Mouse (Mus musculus): ENCODE results near the gene Slc17a2. TPM values are rescaled to one million over a fixed set of nuclear protein-coding genes. Genes with fewer than 3 reads are reported as not detected.
"Not testable (repeated sequence)": the region's sequence is repeated elsewhere in the genome, so short reads cannot be mapped to it uniquely, and the experiment has no call there.

Gene Slc17a2
- total and polyA plus RNA-seq, 3 experiments: not detected

GRCm38 (mm10) chr13:23761871-23762821 lies 44.6 kb upstream of the Slc17a2 start, which contains the start of gene Hist1h3a:
Gene Hist1h3a (minus strand): TSS chr13:23762386.
- peaks cover 0 to 36% of the 10 kb centered on the region in 2 experiments; a peak in 2 of 4 replicates for H3K36me3 ChIP-seq (ENCODE audit: control insufficient read depth in 1 of 2, insufficient read depth in 2 of 2, low read length in 2 of 2)
- peak within 1 kb of the TSS; percentile 4 to 33 for H3K4me3 ChIP-seq (ENCODE audit: control insufficient read depth in 1 of 2, insufficient read depth in 1 of 2, low read depth in 2 of 2, low read length in 2 of 2)
- TF ChIP-seq TBP (IDR thresholded peaks at IDR 0.05; ENCODE audit: low read depth, low read length) (peak; percentile 99), UBTF (IDR thresholded peaks at IDR 0.05; ENCODE audit: borderline replicate concordance, insufficient read depth, low read depth, low read length) (0 out of 2 replicates have a peak, but pooled peaks have one; percentile 48), POLR2A (IDR thresholded peaks at IDR 0.05; ENCODE audit: control insufficient read depth in 1 of 2, insufficient read depth in 1 of 2, low read depth in 1 of 2, low read length in 2 of 2, poor library complexity in 1 of 2) (peak; percentile 98), POLR2AphosphoS5 (IDR thresholded peaks at IDR 0.05; ENCODE audit: borderline replicate concordance, low read depth, low read length) (peak; percentile 96; the same call in 1 of the 2 replicates), TAL1 (IDR thresholded peaks at IDR 0.05; ENCODE audit: low read length) (peak; percentile 57)
- H3K79me2 ChIP-seq (ENCODE audit: control insufficient read depth, insufficient read depth, low read length, poor library complexity); H3K27me3 ChIP-seq (ENCODE audit: control insufficient read depth in 1 of 2, insufficient read depth in 2 of 2, low read length in 2 of 2); H3K9me3 ChIP-seq (replicated peaks; ENCODE audit: insufficient read depth, low read length): not testable (repeated sequence)
- H3K9ac ChIP-seq (ENCODE audit: control insufficient read depth, low read depth, low read length, poor library complexity, severe bottlenecking): peak within 1 kb of the TSS; percentile 72
- DNase-seq (ENCODE audit: low read depth, low spot score): peak; percentile 95
- peaks cover 0 to 13% of the 10 kb centered on the region in 2 experiments; a peak in 1 of 4 replicates for H3K4me1 ChIP-seq (ENCODE audit: control insufficient read depth in 1 of 2, insufficient read depth in 2 of 2, low read length in 2 of 2)
- H3K27ac ChIP-seq (ENCODE audit: control insufficient read depth, low read depth, low read length): peak within 1 kb of the TSS; percentile 98

GRCm38 (mm10) chr13:23763242-23763585 lies 43.6 kb upstream of the Slc17a2 start:
- Histone ChIP-seq H3K4me1 (ENCODE audit: control insufficient read depth in 1 of 2, insufficient read depth in 2 of 2, low read length in 2 of 2) (peaks cover 2 to 13% of the 10 kb centered on the region in 2 experiments; a peak in 3 of 4 replicates), H3K9ac (ENCODE audit: control insufficient read depth, low read depth, low read length, poor library complexity, severe bottlenecking) (peak overlapping the region; percentile 72)
- DNase-seq (ENCODE audit: low read depth, low spot score): no peak

GRCm38 (mm10) chr13:23763586-23764323 lies 43.0 kb upstream of the Slc17a2 start, which contains the start of gene Hist1h1a:
Gene Hist1h1a (plus strand): TSS chr13:23763666.
- Histone ChIP-seq H3K27me3 (ENCODE audit: control insufficient read depth in 1 of 2, insufficient read depth in 2 of 2, low read length in 2 of 2) (no peaks in the 10 kb centered on the region), H3K27ac (ENCODE audit: control insufficient read depth, low read depth, low read length) (peak within 1 kb of the TSS; percentile 98), H3K9ac (ENCODE audit: control insufficient read depth, low read depth, low read length, poor library complexity, severe bottlenecking) (peak within 1 kb of the TSS; percentile 85), H3K79me2 (ENCODE audit: control insufficient read depth, insufficient read depth, low read length, poor library complexity) (no peaks in the 10 kb centered on the region; the same call in 1 of the 2 replicates), H3K4me3 (ENCODE audit: control insufficient read depth in 1 of 2, insufficient read depth in 1 of 2, low read depth in 2 of 2, low read length in 2 of 2) (peak within 1 kb of the TSS; percentile 5 to 41), H3K36me3 (ENCODE audit: control insufficient read depth in 1 of 2, insufficient read depth in 2 of 2, low read length in 2 of 2) (peaks cover 0 to 35% of the 10 kb centered on the region in 2 experiments; a peak in 2 of 4 replicates), H3K4me1 (ENCODE audit: control insufficient read depth in 1 of 2, insufficient read depth in 2 of 2, low read length in 2 of 2) (peaks cover 4 to 18% of the 10 kb centered on the region in 2 experiments), H3K9me3 (replicated peaks; ENCODE audit: insufficient read depth, low read length) (no peaks in the 10 kb centered on the region)
- DNase-seq (ENCODE audit: low read depth, low spot score): peak; percentile 95
- TF ChIP-seq RAD21 (IDR thresholded peaks at IDR 0.05; ENCODE audit: low read depth, low read length): no peak
- TF ChIP-seq GATA1 (IDR thresholded peaks at IDR 0.05; ENCODE audit: low read depth, low read length): no peak
- TF ChIP-seq NRF1 (IDR thresholded peaks at IDR 0.05; ENCODE audit: insufficient read depth, low read depth, low read length, poor library complexity, severe bottlenecking): no peak
- TF ChIP-seq HCFC1 (IDR thresholded peaks at IDR 0.05; ENCODE audit: low read depth, low read length): no peak
- TF ChIP-seq TCF12 (IDR thresholded peaks at IDR 0.05; ENCODE audit: low read depth, low read length): no peak
- peak; percentile 99 for TF ChIP-seq TBP (IDR thresholded peaks at IDR 0.05; ENCODE audit: low read depth, low read length)
- no peak for TF ChIP-seq EP300 (IDR thresholded peaks at IDR 0.05; ENCODE audit: low read depth in 1 of 2, low read length in 2 of 2)
- TF ChIP-seq UBTF (IDR thresholded peaks at IDR 0.05; ENCODE audit: borderline replicate concordance, insufficient read depth, low read depth, low read length): peak; percentile 99
- no peak for TF ChIP-seq MEF2A (IDR thresholded peaks at IDR 0.05; ENCODE audit: extremely low read depth, insufficient replicate concordance, low read depth, low read length, poor library complexity, severe bottlenecking)
- TF ChIP-seq ZKSCAN1 (IDR thresholded peaks at IDR 0.05; ENCODE audit: low read depth, low read length): no peak
- no peak for TF ChIP-seq ZC3H11A (IDR thresholded peaks at IDR 0.05; ENCODE audit: low read depth, low read length)
- TF ChIP-seq ZNF384 (IDR thresholded peaks at IDR 0.05; ENCODE audit: low read depth, low read length): no peak
- TF ChIP-seq MAX (IDR thresholded peaks at IDR 0.05; ENCODE audit: low read length): no peak
- peak; percentile 98; the same call in 1 of the 2 replicates for TF ChIP-seq POLR2AphosphoS5 (IDR thresholded peaks at IDR 0.05; ENCODE audit: borderline replicate concordance, low read depth, low read length)
- peak; percentile 95 to 99 for TF ChIP-seq POLR2A (IDR thresholded peaks at IDR 0.05; ENCODE audit: control insufficient read depth in 1 of 2, insufficient read depth in 1 of 2, low read depth in 1 of 2, low read length in 2 of 2, poor library complexity in 1 of 2)
- no peak for TF ChIP-seq MAFK (IDR thresholded peaks at IDR 0.05; ENCODE audit: borderline replicate concordance, low read depth, low read length)
- no peak for TF ChIP-seq ETS1 (IDR thresholded peaks at IDR 0.05; ENCODE audit: low read depth, low read length)

More at GRCm38 (mm10) chr13:23763242-23763585, 43.6 kb upstream of the Slc17a2 start:
- no peaks in the 10 kb centered on the region for H3K9me3 ChIP-seq (replicated peaks; ENCODE audit: insufficient read depth, low read length)
- H3K27ac ChIP-seq (ENCODE audit: control insufficient read depth, low read depth, low read length): peak overlapping the region; percentile 98
- H3K4me3 ChIP-seq (ENCODE audit: control insufficient read depth in 1 of 2, insufficient read depth in 1 of 2, low read depth in 2 of 2, low read length in 2 of 2): peak overlapping the region; percentile 4 to 33
- TF ChIP-seq ETS1 (IDR thresholded peaks at IDR 0.05; ENCODE audit: low read depth, low read length): no peak
- H3K36me3 ChIP-seq (ENCODE audit: control insufficient read depth in 1 of 2, insufficient read depth in 2 of 2, low read length in 2 of 2): peaks cover 0 to 35% of the 10 kb centered on the region in 2 experiments; a peak in 2 of 4 replicates
- H3K79me2 ChIP-seq (ENCODE audit: control insufficient read depth, insufficient read depth, low read length, poor library complexity): no peaks in the 10 kb centered on the region; the same call in 1 of the 2 replicates
- no peaks in the 10 kb centered on the region for H3K27me3 ChIP-seq (ENCODE audit: control insufficient read depth in 1 of 2, insufficient read depth in 2 of 2, low read length in 2 of 2)

Data from MEL (cell line).